Mouse (Mus musculus): ENCODE results near the gene Mdfic.

DNA sequence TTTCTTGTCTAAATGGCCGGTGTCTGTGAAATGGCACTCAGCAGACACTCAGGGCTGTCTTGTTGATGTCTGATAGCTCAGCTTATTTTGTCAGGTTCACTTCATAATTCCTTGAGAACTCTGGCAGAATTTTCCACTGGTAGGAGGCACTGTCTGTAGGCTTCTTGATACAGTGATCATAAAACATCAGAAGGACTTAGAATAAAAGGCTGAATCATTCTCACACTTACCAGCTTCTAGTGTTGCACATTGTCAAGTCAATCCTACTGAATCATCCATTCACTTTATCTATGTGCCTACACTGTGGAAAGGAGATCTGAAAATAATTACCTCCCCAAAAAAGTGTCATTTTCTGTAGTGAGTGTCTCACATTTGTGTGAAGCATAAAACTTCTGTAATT is 110.2 kb downstream of the Mdfic start:
- TF ChIP-seq CTCF (IDR thresholded peaks at IDR 0.05) (no peak), EP300 (IDR thresholded peaks at IDR 0.05) (no peak)
